Mouse (Mus musculus): ENCODE measurements around the gene 1810009A15Rik. TPM values are rescaled to one million over a fixed set of nuclear protein-coding genes. Genes with fewer than 3 reads are reported as not detected.
"Not testable (repeated sequence)": the region's sequence is repeated elsewhere in the genome, so short reads cannot be mapped to it uniquely, and the experiment has no call there.

1810009A15Rik gene
- total RNA-seq, 2 experiments from 2014 or later = 70.0 to 91.0 TPM

- ATAC-seq (replicated peaks; ENCODE audit: poor library complexity) = no peak
These were observed 16.3 kb upstream of the 1810009A15Rik start for GRCm38 (mm10) chr19:8872266-8872840.

GRCm38 (mm10) chr19:8875031-8875430 is 13.6 kb upstream of the 1810009A15Rik start:
- ATAC-seq (replicated peaks; ENCODE audit: poor library complexity) = no peak

DNA sequence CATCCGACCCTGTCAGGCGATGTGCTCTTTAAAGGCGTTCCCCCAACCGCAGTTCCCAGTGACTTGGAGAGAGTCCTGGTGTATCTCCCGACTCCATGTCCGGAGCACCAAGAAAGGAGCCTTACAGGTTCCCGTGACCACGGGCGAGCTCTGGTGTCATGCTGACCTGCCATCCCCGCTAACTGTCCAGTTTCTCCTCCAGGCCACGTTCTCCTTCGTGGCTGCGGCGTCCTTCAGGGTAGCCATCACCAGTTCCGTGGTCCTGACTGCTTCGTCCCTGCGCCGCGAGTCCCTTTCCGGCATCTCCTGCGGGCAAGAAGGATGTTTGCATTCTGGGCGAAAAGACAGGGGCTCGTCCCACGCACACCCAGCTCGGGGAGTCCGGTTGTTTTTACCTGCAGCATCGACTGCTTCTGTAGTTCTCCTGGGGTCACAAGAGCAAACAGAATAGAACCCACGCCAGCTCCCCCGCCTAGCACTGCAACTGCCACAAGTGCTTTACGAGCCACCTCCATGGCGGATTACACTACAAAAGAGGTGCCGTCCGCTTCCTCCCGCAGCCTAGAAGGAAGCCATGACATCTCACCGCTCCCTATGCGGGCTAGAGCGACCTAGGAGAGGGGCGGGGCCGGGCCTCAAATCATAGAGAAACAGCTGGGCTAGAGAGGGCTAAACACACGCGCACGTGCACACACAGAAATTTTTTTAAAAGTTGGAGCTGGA is 8.2 kb upstream of the 1810009A15Rik start, which contains the start of gene Uqcc3:
TSS of gene Uqcc3 (minus strand) at position 613 of the 723 bp plus-strand sequence.
- ATAC-seq (replicated peaks; ENCODE audit: poor library complexity) = peak; percentile 98

DNA sequence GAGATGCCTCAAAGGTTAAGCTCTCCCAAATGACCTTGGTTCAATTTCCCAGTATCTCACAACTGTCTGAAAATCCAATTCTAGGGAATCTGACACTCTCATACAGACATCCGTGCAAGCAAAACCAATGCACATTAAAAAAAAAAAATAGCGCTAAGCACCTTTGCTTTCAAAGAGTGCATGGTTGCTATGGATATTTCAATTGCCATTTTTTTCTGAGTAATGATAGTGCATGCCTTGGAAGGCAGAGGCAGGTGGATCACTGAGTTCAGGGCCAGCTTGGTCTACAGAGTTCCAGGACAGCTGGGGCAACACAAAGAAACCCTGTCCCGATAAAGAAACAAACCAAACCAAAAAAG is 7.6 kb upstream of the 1810009A15Rik start:
- peak; percentile 21 for ATAC-seq (replicated peaks; ENCODE audit: poor library complexity)

DNA sequence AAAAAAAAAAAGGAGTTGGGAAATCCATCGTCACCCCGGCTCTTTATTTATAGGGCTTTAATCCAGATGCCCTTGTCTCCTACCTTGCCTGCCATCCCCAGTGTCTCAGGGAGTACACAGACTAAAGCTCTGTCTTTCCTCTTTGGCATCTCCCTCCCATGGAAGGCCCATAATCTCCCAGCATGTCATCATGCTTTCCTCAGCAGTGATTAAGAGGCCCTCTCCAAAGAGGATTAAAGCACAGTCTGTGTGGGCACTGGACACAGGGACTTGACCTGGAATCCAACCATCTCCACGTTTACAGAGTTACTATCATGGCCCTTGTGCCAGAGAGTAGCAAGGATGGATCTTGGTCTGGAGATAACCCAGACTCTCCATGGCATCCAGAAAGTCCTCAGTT is 5.0 kb upstream of the 1810009A15Rik start, which contains the start of the genes Lbhd1 and Gm49403:
TSS of gene Lbhd1 (plus strand) at position 117 of the 400 bp plus-strand sequence.
TSS of gene Gm49403 (plus strand) at position 315 of the 400 bp plus-strand sequence.
- ATAC-seq (replicated peaks; ENCODE audit: poor library complexity) = no peak

GRCm38 (mm10) chr19:8886916-8887584 is 1.6 kb upstream of the 1810009A15Rik start:
- ATAC-seq (replicated peaks; ENCODE audit: poor library complexity) = no peak

GRCm38 (mm10) chr19:8887585-8888463 is 829 bp upstream of the 1810009A15Rik start:
- ATAC-seq (replicated peaks; ENCODE audit: poor library complexity) = 0 out of 2 replicates have a peak, but pooled peaks have one; percentile 9

DNA sequence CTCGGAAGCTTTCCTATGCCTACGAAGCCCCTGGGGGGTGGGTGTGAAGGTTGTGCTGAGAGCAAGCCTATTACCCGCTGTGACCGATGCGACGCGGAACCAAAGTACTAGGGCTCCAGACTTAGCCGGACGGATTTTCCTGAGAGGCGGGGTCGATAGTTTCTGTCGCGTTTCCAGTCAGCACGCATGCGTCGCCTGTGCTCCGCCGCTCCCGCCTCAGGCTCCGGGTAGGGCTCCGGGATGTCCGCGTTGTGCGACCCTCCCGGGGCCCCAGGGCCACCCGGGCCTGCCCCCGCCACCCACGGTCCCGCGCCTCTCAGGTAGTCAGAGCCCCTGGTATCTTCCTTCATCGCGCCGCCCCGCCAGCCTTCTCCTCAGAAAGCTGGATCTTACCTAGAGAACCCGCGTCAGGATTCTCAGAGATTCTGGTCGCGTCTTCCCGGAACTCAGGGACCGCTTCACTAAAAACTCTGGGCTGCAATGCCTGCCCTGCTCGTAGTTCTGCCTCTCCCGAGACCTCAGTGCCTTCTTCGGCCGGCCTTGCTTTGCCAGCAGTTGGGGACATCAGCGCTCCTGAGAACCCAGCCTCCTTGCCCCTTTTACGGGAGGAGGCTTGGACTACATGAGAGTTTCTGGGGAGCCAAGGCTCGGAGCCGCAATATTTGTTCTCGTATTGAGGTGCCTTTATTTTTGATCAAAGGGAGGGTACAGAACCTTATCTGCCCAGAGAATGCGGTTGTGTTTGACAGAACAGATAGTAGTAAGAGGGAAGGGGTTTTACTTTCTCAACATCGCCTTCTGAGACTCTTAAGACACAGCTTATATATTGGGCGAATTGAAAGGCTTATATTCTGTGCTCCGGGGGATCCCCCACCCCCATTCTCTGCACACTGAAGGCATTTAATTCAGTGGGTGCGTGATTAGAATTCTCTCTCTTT is 4.4 kb downstream of the 1810009A15Rik start, which contains the start of gene Ints5:
TSS of gene Ints5 (plus strand) at position 177 of the 938 bp plus-strand sequence.
- ATAC-seq (replicated peaks; ENCODE audit: poor library complexity) = peak; percentile 66

GRCm38 (mm10) chr19:8895397-8895960 is 6.8 kb downstream of the 1810009A15Rik start:
- no peak for ATAC-seq (replicated peaks; ENCODE audit: poor library complexity)

DNA sequence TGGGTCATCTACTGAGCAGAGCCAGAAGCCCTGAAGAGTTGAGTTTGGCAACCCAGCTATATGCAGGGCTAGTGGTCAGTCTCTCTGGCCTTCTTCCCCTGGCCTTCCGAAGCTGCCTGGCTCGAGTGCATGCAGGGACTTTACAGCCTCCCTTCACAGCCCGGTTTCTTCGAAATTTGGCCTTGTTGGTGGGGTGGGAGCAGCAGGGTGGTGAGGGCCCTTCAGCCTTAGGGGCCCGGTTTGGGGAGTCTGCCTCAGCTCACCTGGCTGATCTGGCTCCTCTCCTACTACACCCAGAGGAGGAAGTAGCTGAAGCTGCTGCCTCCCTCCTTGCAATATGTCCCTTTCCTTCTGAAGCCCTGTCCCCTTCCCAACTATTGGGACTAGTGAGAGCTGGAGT is 7.6 kb downstream of the 1810009A15Rik start:
- not testable (repeated sequence) for ATAC-seq (replicated peaks; ENCODE audit: poor library complexity)

DNA sequence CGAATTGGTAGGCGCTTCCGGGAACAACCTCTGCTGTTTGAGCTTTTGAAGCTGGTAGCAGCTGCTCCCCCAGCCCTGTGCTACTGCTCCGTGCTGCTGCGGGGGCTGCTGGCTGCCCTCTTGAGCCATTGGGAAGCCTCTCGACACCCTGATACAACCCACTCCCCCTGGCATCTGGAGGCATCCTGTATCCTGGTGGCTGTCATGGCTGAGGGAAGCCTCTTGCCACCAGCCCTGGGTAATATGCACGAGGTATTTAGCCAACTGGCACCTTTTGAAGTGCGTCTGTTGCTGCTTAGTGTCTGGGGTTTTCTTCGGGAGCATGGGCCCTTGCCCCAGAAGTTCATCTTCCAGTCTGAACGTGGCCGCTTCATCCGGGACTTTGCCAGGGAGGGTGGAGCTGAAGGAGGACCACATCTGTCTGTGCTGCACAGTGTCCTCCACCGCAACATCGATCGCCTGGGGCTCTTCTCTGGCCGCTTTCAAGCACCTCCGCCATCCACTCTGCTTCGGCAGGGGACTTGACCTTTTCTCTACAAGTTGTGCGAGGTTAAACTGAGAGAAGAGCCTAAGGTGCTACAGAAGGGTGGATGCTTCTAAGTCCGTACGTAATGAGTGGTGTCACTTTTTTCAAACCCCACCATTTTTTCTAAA is 8.7 kb downstream of the 1810009A15Rik start:
- not testable (repeated sequence) for ATAC-seq (replicated peaks; ENCODE audit: poor library complexity)

GRCm38 (mm10) chr19:8897865-8898495 is 9.3 kb downstream of the 1810009A15Rik start, which contains the start of gene Ganab:
Gene Ganab (plus strand): TSS chr19:8898071.
- peak; percentile 96 for ATAC-seq (replicated peaks; ENCODE audit: poor library complexity)

DNA sequence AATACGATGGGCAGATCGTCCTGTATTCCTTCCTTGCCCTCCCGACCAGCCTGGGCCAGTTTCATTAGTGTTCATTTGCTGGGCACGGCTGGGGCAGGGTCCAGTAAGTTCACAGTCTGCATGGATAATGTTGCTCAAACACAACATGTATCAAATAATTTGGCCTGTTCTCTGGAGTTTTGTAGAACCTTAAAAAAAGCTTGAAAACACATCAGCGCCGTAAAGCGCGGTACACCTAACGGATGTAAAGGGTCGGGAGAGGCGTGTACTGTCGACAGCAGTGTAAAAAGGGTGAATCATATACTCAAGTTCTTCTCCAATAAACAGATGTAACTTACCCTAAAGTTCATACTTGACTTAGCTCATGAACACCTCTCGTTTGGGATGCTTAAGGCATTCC is 9.9 kb downstream of the 1810009A15Rik start:
- peak; percentile 22; the same call in 1 of the 2 replicates for ATAC-seq (replicated peaks; ENCODE audit: poor library complexity)

- no peak for ATAC-seq (replicated peaks; ENCODE audit: poor library complexity)
These were observed 10.4 kb downstream of the 1810009A15Rik start for GRCm38 (mm10) chr19:8899079-8899478.

DNA sequence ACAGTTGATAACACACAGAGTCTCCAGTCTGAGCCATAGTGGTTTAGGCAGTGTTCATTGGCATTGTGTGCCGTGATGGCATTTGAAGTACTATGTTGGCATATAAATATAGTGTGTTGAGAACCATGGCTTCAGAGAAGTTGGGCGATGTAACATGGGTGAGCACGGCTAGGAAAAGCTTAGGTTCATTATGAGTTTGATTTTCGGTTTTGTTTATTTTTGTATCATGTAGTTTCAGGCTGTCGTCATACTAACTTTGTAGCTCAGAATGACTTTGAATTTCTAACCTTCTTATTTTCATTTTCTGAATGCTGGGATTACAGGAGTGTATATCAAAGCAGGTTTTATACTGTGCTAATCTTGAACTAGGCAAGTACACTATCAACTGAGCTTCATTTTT is 14.8 kb downstream of the 1810009A15Rik start:
- no peak for ATAC-seq (replicated peaks; ENCODE audit: poor library complexity)

DNA sequence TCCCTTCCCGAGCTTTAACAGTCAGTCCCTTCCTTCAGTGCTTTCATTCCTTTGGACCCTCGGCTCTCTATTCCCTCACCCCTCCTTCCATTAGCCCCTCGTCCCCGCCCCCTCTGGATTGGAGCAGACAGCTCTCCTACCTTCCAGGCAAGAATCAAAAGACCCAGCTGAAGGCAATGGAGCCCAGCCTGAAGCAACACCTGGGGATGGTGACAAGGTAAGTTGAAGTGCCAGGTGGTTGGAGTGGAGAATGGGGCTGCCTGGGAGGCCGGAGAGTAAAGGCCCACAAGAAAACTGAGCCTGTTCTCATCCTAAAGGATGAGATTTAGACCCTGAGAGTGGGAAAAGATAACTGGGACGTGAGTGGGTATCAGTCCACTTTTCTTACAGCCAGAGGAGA is 19.9 kb downstream of the 1810009A15Rik start:
- no peak for ATAC-seq (replicated peaks; ENCODE audit: poor library complexity)

DNA sequence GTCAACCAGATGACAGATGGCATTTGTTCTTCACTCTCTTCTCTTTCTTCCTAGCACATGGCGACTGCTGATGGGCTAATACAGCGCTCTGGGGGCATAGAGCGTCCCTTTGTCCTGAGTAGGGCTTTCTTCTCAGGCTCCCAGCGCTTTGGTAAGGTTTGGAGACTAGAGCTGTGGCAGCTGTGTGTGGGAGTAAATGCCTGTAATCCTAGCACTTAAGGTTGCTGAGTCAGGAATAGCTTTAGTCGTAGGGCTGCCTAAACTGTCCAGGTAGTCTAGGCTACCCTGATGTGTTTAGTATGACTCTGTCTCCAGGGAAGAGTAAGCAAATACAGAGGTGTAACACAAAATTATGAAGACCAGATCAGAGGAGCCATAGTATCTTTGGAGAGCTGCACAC is 23.2 kb downstream of the 1810009A15Rik start:
- no peak for ATAC-seq (replicated peaks; ENCODE audit: poor library complexity)

- no peak for ATAC-seq (replicated peaks; ENCODE audit: poor library complexity)
These were observed 25.6 kb downstream of the 1810009A15Rik start for GRCm38 (mm10) chr19:8914212-8914611.
